ENCODE assay signal across 12 mouse cellular contexts in genomic region chr17:28087430-28087829, GRCm38 (mm10). TPM values are rescaled to one million over a fixed set of nuclear protein-coding genes. Genes with fewer than 3 reads are reported as not detected.
DNase-seq lines count a peak whose midpoint lies in the region; ATAC-seq lines count a peak whose summit lies in the region.
"Had no signal": no experiment of that assay in that cellular context is flagged by ENCODE, and none has a peak within 500 bp of the region (broad histone marks: within the 10 kb centered on the region; RNA-seq: fewer than 3 reads in every experiment).

No protein-coding gene starts in this region.

- no peak overlapping the region for H3K4me3 ChIP-seq in heart, embryonic 14.5 days (ENCODE audit: control insufficient read depth in 1 of 2, insufficient read depth in 1 of 2, low read depth in 1 of 2, low read length in 2 of 2)
- H3K4me3 ChIP-seq in midbrain, embryonic 12.5 days: no peak overlapping the region
- no peak overlapping the region for H3K4me3 ChIP-seq in midbrain, embryonic 16.5 days (ENCODE audit: low read depth, low read length)
- H3K4me3 ChIP-seq: intestine, embryonic 15.5 days; liver, embryonic 13.5 days had no signal

- H3K27ac ChIP-seq in heart, embryonic 14.5 days (replicated peaks in 1 of 2; ENCODE audit: control insufficient read depth in 1 of 2, insufficient read depth in 1 of 2, low read depth in 2 of 2, low read length in 2 of 2): peak overlapping the region; percentile 26 to 41; a peak in 3 of 4 replicates
- peak overlapping the region; percentile 60 for H3K27ac ChIP-seq in midbrain, embryonic 12.5 days (replicated peaks)
- H3K27ac ChIP-seq in midbrain, embryonic 16.5 days (ENCODE audit: low read length): no peak overlapping the region; the same call in 1 of the 2 replicates
- H3K27ac ChIP-seq: intestine, embryonic 15.5 days; liver, embryonic 13.5 days; macrophage had no signal

- 9% methylated on average over 5 of the region's 5 CpGs for WGBS in heart, embryonic 14.5 days
- 16% methylated on average over 5 of the region's 5 CpGs for WGBS in midbrain, embryonic 12.5 days
- 13% methylated on average over 5 of the region's 5 CpGs for WGBS in midbrain, embryonic 16.5 days

- no peak for ATAC-seq in heart, embryonic 14.5 days (ENCODE audit: insufficient number of reproducible peaks, insufficient read depth, low FRiP score, low read depth)
- no peak for ATAC-seq in midbrain, embryonic 12.5 days (ENCODE audit: low FRiP score, low read depth)
- no peak for ATAC-seq in midbrain, embryonic 16.5 days
- ATAC-seq: intestine, embryonic 15.5 days had no signal

- no peak for DNase-seq in heart, adult 8-10 months (ENCODE audit: low spot score)
- peak; percentile 61 for DNase-seq in embryo, embryonic 9.5 days (ENCODE audit: extremely low spot score)
- peak; percentile 53 for DNase-seq in yolk sac, embryonic 10.5 days (ENCODE audit: low spot score)
- no peak for DNase-seq in cerebellum, postnatal 10 days
- DNase-seq: cerebellum, adult 11-12 months; liver, embryonic 13.5 days had no signal

- H3K4me1 ChIP-seq in heart, embryonic 14.5 days (ENCODE audit: control insufficient read depth in 2 of 2, insufficient read depth in 2 of 2, low read length in 2 of 2): peaks cover 7 to 10% of the 10 kb centered on the region in 2 experiments
- H3K4me1 ChIP-seq in midbrain, embryonic 12.5 days: peaks cover 27% of the 10 kb centered on the region
- peaks cover 3% of the 10 kb centered on the region; the same call in 1 of the 2 replicates for H3K4me1 ChIP-seq in midbrain, embryonic 16.5 days (ENCODE audit: control insufficient read depth, insufficient read depth, low read length)

- no peak overlapping the region for H3K9ac ChIP-seq in heart, embryonic 14.5 days (ENCODE audit: low read length)
- no peak overlapping the region for H3K9ac ChIP-seq in midbrain, embryonic 12.5 days (replicated peaks)
- H3K9ac ChIP-seq in midbrain, embryonic 16.5 days (ENCODE audit: low read depth, low read length): no peak overlapping the region
- H3K9ac ChIP-seq: intestine, embryonic 15.5 days; liver, embryonic 13.5 days had no signal

- no peaks in the 10 kb centered on the region for H3K36me3 ChIP-seq in heart, embryonic 14.5 days (ENCODE audit: control insufficient read depth, insufficient read depth, low read length)
- H3K36me3 ChIP-seq in midbrain, embryonic 12.5 days: no peaks in the 10 kb centered on the region
- no peaks in the 10 kb centered on the region for H3K36me3 ChIP-seq in midbrain, embryonic 16.5 days (ENCODE audit: control insufficient read depth, insufficient read depth, low read length)
- H3K36me3 ChIP-seq: intestine, embryonic 15.5 days; liver, embryonic 13.5 days had no signal

- H3K4me2 ChIP-seq in heart, embryonic 14.5 days (ENCODE audit: low read length): no peak overlapping the region
- no peak overlapping the region for H3K4me2 ChIP-seq in midbrain, embryonic 12.5 days (replicated peaks)
- H3K4me2 ChIP-seq in midbrain, embryonic 16.5 days (ENCODE audit: low read length): no peak overlapping the region
- H3K4me2 ChIP-seq: intestine, embryonic 15.5 days; liver, embryonic 13.5 days had no signal

- H3K9me3 ChIP-seq in heart, embryonic 14.5 days (ENCODE audit: control insufficient read depth, low read length): peaks cover 4% of the 10 kb centered on the region; the same call in 1 of the 2 replicates
- H3K9me3 ChIP-seq in midbrain, embryonic 12.5 days: no peaks in the 10 kb centered on the region
- no peaks in the 10 kb centered on the region for H3K9me3 ChIP-seq in midbrain, embryonic 16.5 days (replicated peaks; ENCODE audit: control insufficient read depth, low read length, poor library complexity, severe bottlenecking)
- H3K9me3 ChIP-seq: intestine, embryonic 15.5 days had no signal

- H3K27me3 ChIP-seq in heart, embryonic 14.5 days (ENCODE audit: control insufficient read depth, insufficient read depth, low read length): no peaks in the 10 kb centered on the region
- H3K27me3 ChIP-seq in midbrain, embryonic 12.5 days: peaks cover 21% of the 10 kb centered on the region
- H3K27me3 ChIP-seq in midbrain, embryonic 16.5 days (ENCODE audit: control insufficient read depth, insufficient read depth, low read depth, low read length): no peaks in the 10 kb centered on the region
- H3K27me3 ChIP-seq: intestine, embryonic 15.5 days; liver, embryonic 13.5 days had no signal

RNA-seq across cellular contexts. Expression of gene Tcp11, which starts 7.0 kb away (rescaled TPM):
- polyA plus RNA-seq in heart, embryonic 14.5 days (2014; fragmentation: Nextera tagmentation; extraction: Ambion mirVana): 0.31 and 0.45 TPM in 2 replicates
- total RNA-seq in heart, adult 8-10 months (2022): under 1 TPM in 1 of 4 experiments, not detected in 3; 0.24 TPM
- polyA plus RNA-seq in midbrain, embryonic 12.5 days (2016; fragmentation: Nextera tagmentation; extraction: Ambion mirVana): 1.4 and 1.9 TPM in 2 replicates
- polyA plus RNA-seq in midbrain, embryonic 16.5 days (2015; fragmentation: Nextera tagmentation; extraction: Ambion mirVana): 2.0 TPM in 2 replicates
- polyA plus RNA-seq: macrophage had no signal

RNA-seq across cellular contexts. Expression of gene Scube3, which starts 54.5 kb away (rescaled TPM):
- polyA plus RNA-seq in heart, embryonic 14.5 days (2014; fragmentation: Nextera tagmentation; extraction: Ambion mirVana): 0.53 and 1.4 TPM in 2 replicates
- under 1 TPM; 0.28 to 0.80 (median 0.54) TPM for total RNA-seq in heart, adult 8-10 months (2022)
- 9.7 and 10.7 TPM in 2 replicates for polyA plus RNA-seq in midbrain, embryonic 12.5 days (2016; fragmentation: Nextera tagmentation; extraction: Ambion mirVana)
- polyA plus RNA-seq in midbrain, embryonic 16.5 days (2015; fragmentation: Nextera tagmentation; extraction: Ambion mirVana): 5.4 and 5.8 TPM in 2 replicates
- total RNA-seq: granulocyte monocyte progenitor cell, adult 5-6 weeks had no signal

Comparison
In these comparisons a context has a peak if more than half of its experiments do, and no peak if none do; other contexts are left out.
1. DNase-seq: peak in embryo, embryonic 9.5 days (single experiment) and yolk sac, embryonic 10.5 days (single experiment); none in heart, adult 8-10 months (single experiment) and cerebellum, postnatal 10 days (0 of 2).